Comparison of ENCODE assay signal across 11 mouse cellular contexts in genomic region chr3:144537078-144537855, GRCm38 (mm10). TPM values are rescaled to one million over a fixed set of nuclear protein-coding genes. Genes with fewer than 3 reads are reported as not detected.
DNase-seq lines count a peak whose midpoint lies in the region; ATAC-seq and TF ChIP-seq lines count a peak whose summit lies in the region.
"Had no signal": no experiment of that assay in that cellular context is flagged by ENCODE, and none has a peak within 500 bp of the region (broad histone marks: within the 10 kb centered on the region; RNA-seq: fewer than 3 reads in every experiment).

No protein-coding gene starts in this region.

- H3K4me3 ChIP-seq in heart, postnatal 0 days (ENCODE audit: low read depth, low read length): no peak overlapping the region
- H3K4me3 ChIP-seq in MEL (ENCODE audit: control insufficient read depth in 1 of 2, insufficient read depth in 1 of 2, low read depth in 2 of 2, low read length in 2 of 2): no peak overlapping the region
- H3K4me3 ChIP-seq: lung, embryonic 15.5 days had no signal

- H3K4me1 ChIP-seq in heart, postnatal 0 days (ENCODE audit: control insufficient read depth, insufficient read depth): peaks cover 27% of the 10 kb centered on the region
- peaks cover 5 to 6% of the 10 kb centered on the region in 2 experiments; a peak in 3 of 4 replicates for H3K4me1 ChIP-seq in MEL (ENCODE audit: control insufficient read depth in 1 of 2, insufficient read depth in 2 of 2, low read length in 2 of 2)

- no peak for TF ChIP-seq POLR2A in MEL (IDR thresholded peaks at IDR 0.05; ENCODE audit: control insufficient read depth in 1 of 2, insufficient read depth in 1 of 2, low read depth in 1 of 2, low read length in 2 of 2, poor library complexity in 1 of 2)

- no peaks in the 10 kb centered on the region for H3K9me3 ChIP-seq in heart, postnatal 0 days (replicated peaks; ENCODE audit: control insufficient read depth, low read length)
- H3K9me3 ChIP-seq in MEL (replicated peaks; ENCODE audit: insufficient read depth, low read length): no peaks in the 10 kb centered on the region
- H3K9me3 ChIP-seq: lung, embryonic 15.5 days had no signal

- no peaks in the 10 kb centered on the region for H3K36me3 ChIP-seq in heart, postnatal 0 days (replicated peaks; ENCODE audit: control insufficient read depth, insufficient read depth, low read length)
- peaks cover 0 to 7% of the 10 kb centered on the region in 2 experiments; a peak in 2 of 4 replicates for H3K36me3 ChIP-seq in MEL (ENCODE audit: control insufficient read depth in 1 of 2, insufficient read depth in 2 of 2, low read length in 2 of 2)
- H3K36me3 ChIP-seq: lung, embryonic 15.5 days had no signal

- H3K4me2 ChIP-seq in heart, postnatal 0 days (ENCODE audit: low read depth, low read length): no peak overlapping the region
- H3K4me2 ChIP-seq: lung, embryonic 15.5 days had no signal

- 48% methylated on average over 7 of the region's 7 CpGs for WGBS in heart, postnatal 0 days

- intact Hi-C loops in heart, postnatal 36 days (cut with DNase I): no loop called here

- TF ChIP-seq EP300 in heart, postnatal 0 days (IDR thresholded peaks at IDR 0.05; ENCODE audit: low read depth): no peak
- no peak for TF ChIP-seq EP300 in MEL (IDR thresholded peaks at IDR 0.05; ENCODE audit: low read depth in 1 of 2, low read length in 2 of 2)

- peak; percentile 70 for ATAC-seq in heart, postnatal 0 days (ENCODE audit: insufficient read depth, low read depth)
- peak; percentile 59 for ATAC-seq in megakaryocyte, adult 5-6 weeks (ENCODE audit: poor library complexity, severe bottlenecking)

- H3K9ac ChIP-seq in heart, postnatal 0 days (replicated peaks; ENCODE audit: low read depth, low read length): no peak overlapping the region
- no peak overlapping the region for H3K9ac ChIP-seq in MEL (ENCODE audit: control insufficient read depth, low read depth, low read length, poor library complexity, severe bottlenecking)
- H3K9ac ChIP-seq: lung, embryonic 15.5 days had no signal

- peak overlapping the region; percentile 17; the same call in 1 of the 2 replicates for H3K27ac ChIP-seq in heart, postnatal 0 days (ENCODE audit: low read depth)
- H3K27ac ChIP-seq in MEL (ENCODE audit: control insufficient read depth, low read depth, low read length): no peak overlapping the region
- H3K27ac ChIP-seq: lung, embryonic 15.5 days had no signal

- no peak for TF ChIP-seq CTCF in heart, postnatal 0 days (IDR thresholded peaks at IDR 0.05; ENCODE audit: low read depth)
- no peak for TF ChIP-seq CTCF in MEL (IDR thresholded peaks at IDR 0.05 in 2 of 3, conservative IDR thresholded peaks at IDR 0.05 in 1 of 3; ENCODE audit: control insufficient read depth in 1 of 3, insufficient read depth in 1 of 3, low read depth in 2 of 3, low read length in 3 of 3, poor library complexity in 1 of 3, severe bottlenecking in 1 of 3)

- no peak for TF ChIP-seq RAD21 in MEL (IDR thresholded peaks at IDR 0.05; ENCODE audit: low read depth, low read length)

- peak; percentile 45 for DNase-seq in heart, postnatal 0 days (ENCODE audit: low spot score)
- no peak for DNase-seq in heart, postnatal 36 days
- DNase-seq in MEL (ENCODE audit: low read depth, low spot score): no peak
- peak; percentile 31 for DNase-seq in cerebellum, adult 9-11 months
- DNase-seq in embryo, embryonic 10 days (ENCODE audit: low spot score): no peak
- no peak for DNase-seq in urinary bladder, postnatal 10 days (ENCODE audit: low spot score)
- DNase-seq in spleen, postnatal 36 days (ENCODE audit: low spot score in 2 of 2): no peak
- DNase-seq: gastrocnemius, postnatal 36 days; kidney, adult 8-10 months had no signal

- no peaks in the 10 kb centered on the region for H3K27me3 ChIP-seq in heart, postnatal 0 days (ENCODE audit: control insufficient read depth, insufficient read depth, low read length)
- H3K27me3 ChIP-seq in MEL (ENCODE audit: control insufficient read depth in 1 of 2, insufficient read depth in 2 of 2, low read length in 2 of 2): no peaks in the 10 kb centered on the region
- H3K27me3 ChIP-seq: lung, embryonic 15.5 days had no signal

- H3K79me2 ChIP-seq in MEL (ENCODE audit: control insufficient read depth, insufficient read depth, low read length, poor library complexity): peaks cover 17% of the 10 kb centered on the region

TF ChIP-seq in MEL, 35 proteins besides CTCF, POLR2A, EP300 and RAD21:
- TF ChIP-seq ZKSCAN1 (IDR thresholded peaks at IDR 0.05; ENCODE audit: low read depth, low read length): peak; percentile 85
- no peak for TF ChIP-seq USF1 (IDR thresholded peaks at IDR 0.05; ENCODE audit: low read depth, low read length)

RNA-seq across cellular contexts. Expression of gene Hs2st1, which starts 32.7 kb away (rescaled TPM):
- total RNA-seq in heart, postnatal 0 days (2014; rRNA removed; ENCODE audit: low replicate concordance): 9.0 and 16.1 TPM in 2 replicates
- polyA plus RNA-seq in heart, postnatal 0 days (2015; fragmentation: Nextera tagmentation; extraction: Ambion mirVana): 3.3 and 3.5 TPM in 2 replicates
- total RNA-seq in heart, postnatal 36 days (2021): 10 to 100 TPM in 1 of 2 experiments, 1 to 10 TPM in 1; 8.8 to 11.2 TPM
- total RNA-seq in MEL (2012; rRNA removed): 13.5 and 13.6 TPM in 2 replicates
- 10 to 100 TPM in 1 of 2 experiments, not detected in 1; 16.1 TPM for polyA plus RNA-seq in MEL (2012; ENCODE audit: insufficient read depth in 1 of 2, insufficient read length in 2 of 2, low read depth in 1 of 2, low replicate concordance in 2 of 2, missing spikeins in 1 of 2)
- total RNA-seq in megakaryocyte, adult 5-6 weeks (2015): 9.0 and 10.5 TPM in 2 replicates
- 9.8 and 10.9 TPM in 2 replicates for total RNA-seq in megakaryocyte, adult 5-6 weeks (2017)

RNA-seq across cellular contexts. Expression of gene Selenof, which starts 32.8 kb away (rescaled TPM):
- 245 and 260 TPM in 2 replicates for total RNA-seq in heart, postnatal 0 days (2014; rRNA removed; ENCODE audit: low replicate concordance)
- 416 and 439 TPM in 2 replicates for polyA plus RNA-seq in heart, postnatal 0 days (2015; fragmentation: Nextera tagmentation; extraction: Ambion mirVana)
- total RNA-seq in heart, postnatal 36 days (2021): 100 to 1,000 TPM; 134 to 135 TPM
- total RNA-seq in MEL (2012; rRNA removed): 307 and 316 TPM in 2 replicates
- 1,000 to 10,000 TPM in 1 of 2 experiments, 100 to 1,000 TPM in 1; 265 to 1,760 TPM for polyA plus RNA-seq in MEL (2012; ENCODE audit: insufficient read depth in 1 of 2, insufficient read length in 2 of 2, low read depth in 1 of 2, low replicate concordance in 2 of 2, missing spikeins in 1 of 2)
- 348 and 402 TPM in 2 replicates for total RNA-seq in megakaryocyte, adult 5-6 weeks (2015)
- 537 and 557 TPM in 2 replicates for total RNA-seq in megakaryocyte, adult 5-6 weeks (2017)

Comparison
In these comparisons a context has a peak if more than half of its experiments do, and no peak if none do; other contexts are left out.
1. DNase-seq: peak in heart, postnatal 0 days (single experiment) and cerebellum, adult 9-11 months (single experiment); none in heart, postnatal 36 days (0 of 2), MEL (single experiment), embryo, embryonic 10 days (single experiment), urinary bladder, postnatal 10 days (single experiment) and spleen, postnatal 36 days (0 of 2).